ENCODE assay signal across 37 mouse cellular contexts in genomic region chr17:31136821-31137220, GRCm38 (mm10). TPM values are rescaled to one million over a fixed set of nuclear protein-coding genes. Genes with fewer than 3 reads are reported as not detected.
"Had no signal": no experiment of that assay in that cellular context is flagged by ENCODE, and none has a peak within 500 bp of the region (broad histone marks: within the 10 kb centered on the region; RNA-seq: fewer than 3 reads in every experiment).

No protein-coding gene starts in this region.

- ATAC-seq: hindbrain, postnatal 0 days; intestine, embryonic 16.5 days; liver, embryonic 12.5 days had no signal

- DNase-seq: gastrocnemius, adult 2 months; gastrocnemius, postnatal 14 days; gastrocnemius, postnatal 36 days; heart, adult 11 months; heart, adult 2 months; heart, postnatal 14 days; heart, postnatal 36 days; kidney, adult 11 months; kidney, adult 2 months; kidney, adult 9 months; kidney, postnatal 14 days; kidney, postnatal 36 days; layer of hippocampus, adult 9-11 months; layer of hippocampus, postnatal 36 days; left cerebral cortex, postnatal 4 days had no signal

RNA-seq across cellular contexts. Expression of gene Tff2, which starts 7.3 kb away (rescaled TPM):
- total RNA-seq: gastrocnemius, adult 2 months; gastrocnemius, postnatal 14 days; gastrocnemius, postnatal 36 days; heart, adult 2 months; heart, postnatal 36 days; hematopoietic stem cell, adult 5-6 weeks; hindbrain, postnatal 0 days; layer of hippocampus, adult 18-20 months; layer of hippocampus, adult 8-10 months; layer of hippocampus, postnatal 14 days; layer of hippocampus, postnatal 36 days; left cerebral cortex, adult 18-20 months; left cerebral cortex, adult 8-10 months; left cerebral cortex, postnatal 10 days; left cerebral cortex, postnatal 25 days; left cerebral cortex, postnatal 4 days had no signal
- polyA plus RNA-seq: heart, embryonic 11.5 days; heart, embryonic 13.5 days; heart, embryonic 15.5 days; heart, postnatal 0 days; hindbrain, embryonic 11.5 days; hindbrain, embryonic 13.5 days; hindbrain, embryonic 15.5 days; hindbrain, postnatal 0 days; limb, embryonic 11.5 days; limb, embryonic 13.5 days; limb, embryonic 15.5 days; liver, adult 2 months; liver, embryonic 12.5 days had no signal

RNA-seq across cellular contexts. Expression of gene Tff3, which starts 7.4 kb away (rescaled TPM):
- total RNA-seq: gastrocnemius, adult 2 months; gastrocnemius, postnatal 14 days; gastrocnemius, postnatal 36 days; heart, adult 2 months; heart, postnatal 14 days; heart, postnatal 36 days; hematopoietic stem cell, adult 5-6 weeks; hindbrain, postnatal 0 days; layer of hippocampus, adult 18-20 months; layer of hippocampus, adult 8-10 months; layer of hippocampus, postnatal 14 days; layer of hippocampus, postnatal 36 days; left cerebral cortex, adult 18-20 months; left cerebral cortex, adult 8-10 months; left cerebral cortex, postnatal 10 days; left cerebral cortex, postnatal 25 days; left cerebral cortex, postnatal 4 days had no signal
- polyA plus RNA-seq: heart, embryonic 11.5 days; heart, embryonic 13.5 days; heart, embryonic 15.5 days; heart, postnatal 0 days; kidney, adult 2 months; limb, embryonic 11.5 days; limb, embryonic 13.5 days had no signal

RNA-seq across cellular contexts. Expression of gene Tff1, which starts 28.3 kb away (rescaled TPM):
- total RNA-seq: gastrocnemius, adult 2 months; gastrocnemius, postnatal 14 days; gastrocnemius, postnatal 36 days; heart, adult 2 months; heart, postnatal 14 days; heart, postnatal 36 days; hematopoietic stem cell, adult 5-6 weeks; hindbrain, postnatal 0 days; layer of hippocampus, adult 18-20 months; layer of hippocampus, adult 8-10 months; layer of hippocampus, postnatal 14 days; layer of hippocampus, postnatal 36 days; left cerebral cortex, adult 18-20 months; left cerebral cortex, adult 8-10 months; left cerebral cortex, postnatal 10 days; left cerebral cortex, postnatal 25 days; left cerebral cortex, postnatal 4 days; liver, adult 2 months had no signal
- polyA plus RNA-seq: heart, adult 2 months; heart, embryonic 13.5 days; heart, embryonic 15.5 days; heart, postnatal 0 days; hindbrain, embryonic 11.5 days; hindbrain, embryonic 13.5 days; hindbrain, embryonic 15.5 days; hindbrain, postnatal 0 days; limb, embryonic 11.5 days; limb, embryonic 13.5 days; limb, embryonic 15.5 days had no signal
